Mouse (Mus musculus) adrenal gland, adult 8-10 months (tissue): ENCODE data around the gene Rhoq. TPM values are rescaled to one million over a fixed set of nuclear protein-coding genes. Genes with fewer than 3 reads are reported as not detected.

ENCODE experiments used
- DNase-seq: peaks from one replicate; pipeline ENCODE4 v3.0.0; 2022
- total RNA-seq, 4 experiments: library from RNA; stranded (reverse); gene quantifications; 2 replicates each; pipeline ENCODE4 v1.2.4; 2022

The Rhoq gene
- total RNA-seq, 4 experiments from 2014 or later = 61.2 to 96.2 (median 72.7) TPM

DNA sequence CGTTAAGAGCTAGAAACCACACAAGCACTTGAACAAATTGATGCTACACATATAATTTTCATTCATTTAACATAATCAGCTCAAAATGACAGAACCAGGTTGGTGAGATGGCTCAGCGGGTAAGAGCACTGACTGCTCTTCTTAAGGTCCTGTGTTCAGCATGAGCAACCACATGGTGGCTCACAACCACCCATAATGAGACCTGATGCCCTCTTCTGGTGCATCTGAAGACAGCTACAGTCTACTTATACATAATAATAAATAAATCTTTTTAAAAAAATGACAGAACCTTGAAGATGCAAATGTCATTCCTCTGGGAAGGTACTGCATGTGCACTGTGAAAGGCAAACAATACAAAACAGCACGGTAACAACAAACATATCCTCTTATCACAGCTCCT lies 46.1 kb downstream of the Rhoq start:
- no peak for DNase-seq

DNA sequence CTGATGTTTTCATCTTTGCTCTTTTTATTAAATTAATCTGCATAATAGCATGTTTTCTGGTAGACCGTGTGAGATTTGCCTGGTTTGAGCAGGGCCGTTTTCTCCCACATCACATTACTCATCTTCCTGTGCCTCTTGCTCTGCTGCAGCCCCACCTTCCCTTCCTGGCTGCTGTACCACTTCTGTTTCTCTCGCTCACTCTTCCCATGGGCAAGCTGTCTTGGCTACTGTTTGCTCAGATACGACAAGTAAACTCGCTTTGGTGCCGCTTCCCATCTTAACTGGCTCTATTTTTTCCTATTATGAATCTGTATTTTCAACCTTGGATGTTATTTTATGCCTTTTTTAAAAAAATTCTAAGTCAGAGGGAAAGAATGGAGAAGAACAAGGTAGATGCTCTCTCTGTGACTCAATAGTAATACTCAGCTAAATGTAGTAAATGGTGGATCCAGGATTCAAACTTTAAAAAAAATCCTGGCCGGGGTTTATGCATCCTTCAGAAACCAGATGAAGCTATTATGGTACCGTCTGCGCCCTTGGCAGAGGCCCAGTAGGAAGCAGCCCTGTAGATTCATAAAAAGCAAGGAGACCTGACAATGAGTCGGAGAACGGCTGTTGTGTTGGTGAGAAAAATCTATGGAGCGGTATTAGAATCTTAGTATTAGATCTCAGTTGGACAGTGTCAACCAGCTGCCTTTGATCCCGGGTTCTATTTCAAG lies 48.6 kb downstream of the Rhoq start:
- no peak for DNase-seq

DNA sequence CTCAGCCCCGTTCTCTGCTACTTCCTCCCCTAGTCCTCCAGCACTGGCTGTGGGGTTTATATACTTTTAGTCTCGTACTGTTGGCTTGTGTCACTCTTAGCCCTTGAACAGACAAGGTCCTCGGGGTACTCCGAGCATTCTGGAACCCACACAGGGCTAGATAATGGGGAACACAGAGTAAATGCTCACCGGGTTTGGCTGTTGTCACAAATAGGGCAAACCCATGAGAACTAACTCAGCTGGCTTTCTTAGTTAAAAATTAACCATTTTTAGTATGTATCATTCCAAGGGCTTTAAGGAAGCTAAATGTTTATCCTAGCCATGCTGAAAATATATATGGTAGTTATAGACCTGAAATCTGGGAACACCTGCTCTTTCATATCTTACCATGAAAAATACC lies 56.8 kb downstream of the Rhoq start:
- DNase-seq = no peak

DNA sequence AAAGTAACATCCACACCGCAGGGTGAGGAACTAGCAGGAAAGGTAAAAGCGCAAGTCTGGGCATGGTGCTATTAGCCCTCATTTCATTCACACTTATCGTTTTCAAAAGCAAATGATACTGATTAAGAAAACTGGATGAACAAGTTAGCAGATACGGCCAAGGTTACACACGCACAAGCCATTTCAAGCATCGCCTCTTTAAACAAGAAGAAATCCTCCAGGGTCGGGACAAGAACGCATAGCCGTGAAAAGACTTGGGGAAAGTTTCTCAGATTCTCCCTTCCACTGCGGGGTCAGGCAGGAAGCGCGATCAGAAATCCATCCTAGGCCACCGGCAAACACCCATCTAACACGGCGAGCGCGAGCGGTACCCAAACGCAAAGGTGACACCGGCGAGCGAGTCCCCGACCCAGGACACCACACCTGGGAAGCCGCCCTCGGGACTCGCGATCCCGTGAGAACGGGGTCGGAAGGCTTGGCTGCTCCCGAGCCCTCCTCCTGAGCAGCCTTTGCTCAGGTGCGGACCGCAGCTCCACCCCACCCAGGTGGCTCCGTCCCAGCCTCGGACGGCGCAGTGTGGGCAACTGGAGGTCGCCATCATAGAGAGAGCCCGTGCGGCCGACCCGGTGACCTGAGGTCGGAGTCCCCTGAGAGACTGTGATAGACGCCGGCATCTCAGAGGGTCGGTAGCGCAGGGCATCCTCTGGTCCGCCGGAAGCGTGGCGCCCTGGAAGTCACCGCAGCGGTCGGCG lies 61.8 kb downstream of the Rhoq start:
- DNase-seq = no peak

DNA sequence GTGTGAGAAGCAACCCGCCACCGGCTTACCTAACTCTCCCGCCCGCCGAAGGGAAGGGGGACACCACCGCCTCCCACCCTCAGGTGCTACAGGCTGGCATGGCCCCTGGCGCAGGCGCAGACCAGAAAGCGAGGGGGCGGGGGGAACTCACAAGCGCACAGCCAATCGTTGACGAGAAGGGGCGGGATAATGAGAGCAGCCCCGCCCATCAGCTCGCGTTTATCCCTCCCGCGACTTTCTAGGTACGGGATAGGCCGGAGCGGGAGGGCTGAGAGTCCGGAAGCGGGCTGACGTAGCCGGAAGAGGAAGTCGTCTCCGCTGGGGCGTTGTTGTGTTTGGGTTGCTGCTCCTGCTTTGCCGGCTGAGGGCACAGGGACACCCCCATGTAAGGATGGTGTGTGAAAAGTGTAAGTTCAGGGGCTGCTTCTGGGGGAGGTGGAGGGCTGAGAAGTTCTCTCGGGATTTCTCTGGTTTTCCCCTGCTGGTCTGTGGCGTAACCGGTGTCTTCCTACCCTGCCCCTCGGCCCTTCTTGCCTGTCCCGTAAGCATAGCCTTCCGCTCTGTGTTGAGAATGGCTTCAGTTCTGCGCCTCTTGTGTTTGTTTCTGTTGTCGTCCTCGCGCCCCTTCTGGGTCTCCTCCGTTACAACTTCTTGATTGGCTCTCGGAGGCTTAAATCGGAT lies 62.5 kb downstream of the Rhoq start, which contains the start of the genes Pigf and Cript:
Gene Pigf, minus strand, starts transcription at position 138 of the 681 bp plus-strand sequence.
Gene Cript, plus strand, starts transcription at position 282 of the 681 bp plus-strand sequence.
- peak; percentile 97 for DNase-seq

DNA sequence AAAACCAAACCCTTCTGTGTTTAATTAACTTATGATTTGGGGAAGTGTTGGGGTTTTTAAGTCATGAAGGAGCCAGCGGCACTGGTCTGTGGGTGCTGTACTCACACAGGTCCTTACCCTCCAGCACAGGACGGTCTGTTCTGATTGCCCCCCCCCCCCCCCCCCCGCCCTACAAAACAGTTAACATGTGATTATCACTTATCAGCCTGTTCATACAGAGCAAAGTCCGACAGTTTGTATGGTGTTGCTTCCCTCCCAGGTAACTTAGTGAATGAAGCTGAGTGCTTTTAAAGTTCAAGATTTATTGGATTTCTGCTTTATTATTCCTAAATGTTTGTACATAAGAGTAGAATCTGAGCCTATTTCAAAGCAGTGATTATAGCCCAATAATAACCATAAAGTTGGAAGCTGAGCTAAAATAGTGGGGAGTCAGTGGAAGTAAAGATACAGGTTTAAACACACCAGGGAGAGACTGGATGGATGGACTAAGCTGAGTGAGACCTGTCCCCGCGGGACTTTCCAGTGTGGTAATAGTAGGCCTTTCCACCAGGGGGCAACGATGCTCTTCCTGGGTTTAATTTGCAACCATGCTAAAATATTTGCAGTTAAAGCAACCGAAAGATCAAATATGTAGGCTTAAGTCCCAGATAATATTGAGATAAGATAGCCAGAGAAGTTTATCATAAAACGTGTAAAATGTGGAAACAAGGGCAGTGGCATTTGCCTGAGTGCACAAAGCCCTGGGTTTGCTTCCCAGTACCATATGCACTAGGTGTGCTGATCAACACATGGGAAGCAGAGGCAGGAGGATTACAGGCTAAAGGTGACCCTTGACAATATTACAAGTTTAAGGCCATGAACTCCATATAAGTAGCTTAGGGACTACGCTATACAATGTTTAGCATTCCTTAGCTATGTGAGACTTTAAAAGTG lies 73.5 kb downstream of the Rhoq start:
- DNase-seq = no peak

DNA sequence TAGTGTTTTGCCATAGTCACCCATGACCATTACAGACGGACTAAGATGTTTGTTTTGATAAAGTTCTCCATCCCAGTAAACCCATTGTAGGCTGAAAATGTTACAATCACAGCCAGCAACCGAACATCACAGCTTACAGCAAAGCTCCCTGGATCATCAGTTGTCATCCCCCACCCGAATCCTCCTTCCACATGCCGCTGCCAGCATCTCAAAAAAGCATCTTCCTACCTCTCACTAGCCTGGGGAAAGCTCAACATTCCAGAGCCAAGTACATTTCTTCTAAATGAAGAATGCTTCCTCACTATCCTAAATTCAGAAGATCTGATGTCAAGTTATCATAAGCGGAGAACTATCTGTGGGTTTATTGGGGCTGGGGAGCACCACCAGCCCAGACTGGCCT lies 75.6 kb downstream of the Rhoq start:
- no peak for DNase-seq

DNA sequence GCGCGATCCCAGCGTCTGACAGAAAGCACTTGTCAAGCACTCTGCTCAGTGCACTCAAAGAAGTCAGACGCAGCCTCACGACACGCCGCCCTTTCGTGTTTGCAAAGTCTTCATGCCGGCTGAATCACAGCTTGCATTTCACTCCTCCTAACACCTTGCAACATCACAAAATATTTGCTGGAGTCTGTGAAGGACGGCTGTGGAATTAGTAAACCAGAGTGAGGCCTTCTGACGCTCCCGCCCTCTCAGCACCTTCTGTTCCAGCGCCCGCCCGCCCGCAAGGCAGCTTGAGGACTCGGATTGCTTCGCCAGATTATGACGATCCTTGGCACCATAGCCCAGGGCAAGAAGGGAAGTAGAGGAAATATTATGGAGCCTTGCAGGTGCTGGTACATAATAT lies 78.9 kb downstream of the Rhoq start:
- no peak for DNase-seq

DNA sequence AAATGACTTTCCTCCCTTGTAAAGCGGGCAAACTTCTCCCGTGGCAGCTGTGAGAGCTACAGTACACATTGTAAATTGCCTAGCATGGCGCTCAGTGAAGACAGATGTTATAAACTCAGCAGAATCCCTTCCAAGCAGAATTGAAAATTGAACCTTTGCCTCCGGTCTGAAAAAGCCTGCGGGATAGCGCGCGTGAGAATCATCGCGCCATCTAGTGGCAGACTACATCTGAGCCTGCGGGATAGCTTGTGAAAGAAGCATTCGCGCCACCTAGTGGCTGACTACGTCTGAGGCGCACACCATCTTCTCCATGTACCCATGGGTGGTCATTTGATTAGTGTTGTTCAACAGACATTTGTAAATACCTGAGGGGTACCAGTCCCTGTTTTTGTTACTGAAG lies 81.5 kb downstream of the Rhoq start:
- DNase-seq = peak; percentile 69

DNA sequence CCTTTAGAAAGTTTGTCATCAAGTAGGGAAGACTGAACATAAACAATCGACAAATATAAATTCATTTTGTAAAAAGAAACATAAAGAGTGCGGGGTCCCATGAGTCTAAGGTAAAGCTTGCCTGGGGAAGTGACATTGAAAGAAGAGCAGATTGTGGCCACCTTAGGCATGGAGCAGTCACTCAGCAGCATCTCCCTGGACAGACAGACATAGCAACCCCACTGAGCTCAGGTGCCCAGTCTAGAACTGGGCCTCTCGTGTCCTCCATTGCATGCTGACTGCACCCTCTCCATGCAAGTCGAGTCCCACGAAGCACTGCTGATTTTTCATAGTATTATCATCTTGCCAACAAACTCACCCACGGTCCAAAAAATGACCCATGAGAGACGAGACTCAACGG lies 81.9 kb downstream of the Rhoq start:
- DNase-seq = no peak

Other genes starting within 250 kb of the Rhoq start
- gene Epas1, start 209.4 kb upstream of the Rhoq start, total RNA-seq = 100 to 1,000 TPM; 204 to 224 (median 215) TPM
- gene Tmem247, start 45.7 kb upstream of the Rhoq start, total RNA-seq = not detected
- gene Atp6v1e2, start 15.2 kb upstream of the Rhoq start, total RNA-seq = not detected
- 10 to 100 TPM; 15.9 to 19.2 (median 18.1) TPM for gene Pigf, start 62.3 kb downstream of the Rhoq start, total RNA-seq
- 10 to 100 TPM; 53.2 to 83.7 (median 71.9) TPM for gene Cript, start 62.5 kb downstream of the Rhoq start, total RNA-seq
- gene Socs5, start 144.6 kb downstream of the Rhoq start, total RNA-seq = 100 to 1,000 TPM in 1 of 4 experiments, 10 to 100 TPM in 3; 72.2 to 108 (median 96.0) TPM